Mouse (Mus musculus): ENCODE data around the gene Gm14326.
"Not testable (repeated sequence)": the region's sequence is repeated elsewhere in the genome, so short reads cannot be mapped to it uniquely, and the experiment has no call there.

The Gm14326 gene

DNA sequence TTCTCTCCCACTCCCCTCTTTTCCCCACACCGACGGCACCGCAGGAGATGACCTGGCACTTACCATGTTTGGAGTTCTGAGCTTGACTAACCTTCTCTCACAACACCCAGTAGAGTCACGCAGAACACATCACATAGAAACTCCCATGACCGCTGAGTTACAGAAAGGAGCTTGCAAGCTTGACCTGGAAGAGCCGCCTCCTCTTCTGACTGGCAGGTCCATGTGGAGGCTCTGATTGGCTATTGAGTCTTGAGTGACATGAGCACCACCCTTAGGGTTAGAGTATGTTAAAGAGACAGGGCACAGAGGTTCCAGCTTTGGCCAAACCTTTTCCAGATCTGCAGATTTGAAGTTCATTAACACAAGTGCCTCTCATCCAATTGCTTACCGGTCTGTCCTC lies at the start of gene Gm14326:
Gm14326 (minus strand) TSS at position 153 of the 400 bp plus-strand sequence.
- peak; percentile 88 for DNase-seq (ENCODE audit: low spot score)

DNA sequence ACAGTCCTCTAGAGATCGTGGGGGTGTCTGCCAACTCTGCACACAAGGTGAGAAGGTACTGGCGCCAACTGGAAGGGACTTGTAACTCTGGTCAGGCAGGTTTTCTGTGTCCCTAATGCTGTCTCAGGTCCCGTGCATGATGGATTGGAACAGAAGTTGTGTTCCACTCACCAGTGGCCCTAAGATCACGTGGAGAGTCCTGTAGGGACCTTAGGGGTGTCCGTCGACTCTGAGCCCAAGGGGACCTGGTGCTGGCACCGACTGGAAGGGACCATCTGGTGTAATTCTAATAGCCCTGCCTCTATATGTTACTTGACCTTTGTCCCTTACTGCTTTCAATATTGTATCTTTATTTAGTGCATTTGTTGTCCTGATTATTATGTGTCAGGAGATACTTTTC lies 17.7 kb upstream of the Gm14326 start:
- not testable (repeated sequence) for DNase-seq (ENCODE audit: low spot score)

- DNase-seq (ENCODE audit: low spot score), result not testable (repeated sequence)
Observed at GRCm38 (mm10) chr2:177956734-177957133, 363 bp downstream of the Gm14326 start.

GRCm38 (mm10) chr2:177925563-177926103 lies 31.5 kb downstream of the Gm14326 start, which contains the start of gene Zfp972:
Gene Zfp972, minus strand, starts transcription at chr2:177925613.
- not testable (repeated sequence) for DNase-seq (ENCODE audit: low spot score)

DNA sequence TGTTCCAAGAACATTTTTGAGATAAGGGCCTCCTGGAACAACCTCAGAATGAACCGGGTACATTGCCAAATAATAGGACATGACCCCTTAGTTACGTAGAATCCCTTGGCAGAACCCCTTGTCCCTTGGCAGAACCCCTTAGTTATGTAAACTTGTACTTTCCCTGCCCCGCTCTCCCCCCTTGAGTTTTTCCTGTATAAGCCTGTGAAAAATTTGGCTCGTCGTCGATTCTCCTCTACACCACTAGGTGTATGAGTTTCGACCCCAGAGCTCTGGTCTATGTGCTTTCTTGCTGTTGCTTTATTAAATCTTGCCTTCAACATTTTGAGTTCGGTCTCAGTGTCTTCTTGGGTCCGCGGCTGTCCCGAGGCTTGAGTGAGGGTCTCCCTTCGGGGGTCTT lies 53.8 kb downstream of the Gm14326 start:
- not testable (repeated sequence) for DNase-seq (ENCODE audit: low spot score)

- not testable (repeated sequence) for DNase-seq (ENCODE audit: low spot score)
Observed at GRCm38 (mm10) chr2:177898171-177898570, 58.9 kb downstream of the Gm14326 start.

GRCm38 (mm10) chr2:177897046-177897578 lies 60.0 kb downstream of the Gm14326 start, which contains the start of gene Gm14327:
Gene Gm14327, plus strand, starts transcription at chr2:177897096.
- not testable (repeated sequence) for DNase-seq (ENCODE audit: low spot score)

DNA sequence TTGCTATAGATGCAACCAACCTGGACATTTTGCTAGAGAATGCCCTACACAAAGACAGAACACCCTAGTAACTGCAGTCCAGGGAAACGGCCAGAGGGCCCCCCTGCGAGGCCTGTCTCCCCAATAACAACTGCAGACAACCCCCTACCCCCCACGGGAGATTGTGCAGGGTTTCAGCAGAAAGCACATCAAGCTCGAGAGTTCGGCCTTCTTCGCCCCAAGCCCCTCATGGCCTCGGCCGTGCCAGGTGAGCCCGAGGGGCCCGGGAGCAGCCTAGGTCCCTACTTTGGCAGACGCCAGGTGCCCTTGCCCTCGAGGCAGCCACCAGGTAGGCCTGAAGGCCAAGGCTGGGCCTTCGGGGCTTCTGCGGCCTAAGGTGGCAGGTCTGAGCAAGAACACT lies 69.4 kb downstream of the Gm14326 start:
- DNase-seq (ENCODE audit: low spot score), result not testable (repeated sequence)
